Mouse (Mus musculus) lung, adult 18-20 months (tissue): Measurements from ENCODE around the gene Fcnb.
A peak's percentile ranks its signal among the peaks of the same experiment; 100 is the strongest.

Experiments
- DNase-seq, 2 experiments: peaks; one replicate each; pipeline ENCODE4 v3.0.0; 2022; ENCODE audit warnings: mixed read lengths in 2 of 2

Gene Fcnb

GRCm38 (mm10) chr2:28075616-28076187 is 9.0 kb downstream of the Fcnb start:
- no peak for DNase-seq

- DNase-seq = no peak
Measured at GRCm38 (mm10) chr2:28068537-28068878, 16.2 kb downstream of the Fcnb start.

- DNase-seq = no peak
Measured at GRCm38 (mm10) chr2:28067821-28068536, 16.7 kb downstream of the Fcnb start.

- DNase-seq = no peak
Measured at GRCm38 (mm10) chr2:28067175-28067574, 17.5 kb downstream of the Fcnb start.

GRCm38 (mm10) chr2:28066686-28067085 is 18.0 kb downstream of the Fcnb start:
- DNase-seq = no peak

GRCm38 (mm10) chr2:28065081-28065651 is 19.5 kb downstream of the Fcnb start:
- DNase-seq = no peak

- DNase-seq = no peak
Measured at GRCm38 (mm10) chr2:28064339-28065080, 20.2 kb downstream of the Fcnb start.

GRCm38 (mm10) chr2:28063711-28064338 is 20.9 kb downstream of the Fcnb start:
- DNase-seq = no peak

GRCm38 (mm10) chr2:28059922-28060321 is 24.8 kb downstream of the Fcnb start:
- DNase-seq = no peak

- no peak for DNase-seq
Measured at GRCm38 (mm10) chr2:28047092-28047491, 37.6 kb downstream of the Fcnb start.

GRCm38 (mm10) chr2:28046311-28046710 is 38.4 kb downstream of the Fcnb start:
- no peak for DNase-seq

GRCm38 (mm10) chr2:28044920-28045598 is 39.6 kb downstream of the Fcnb start:
- no peak for DNase-seq

- no peak for DNase-seq
Measured at GRCm38 (mm10) chr2:28040466-28040865, 44.2 kb downstream of the Fcnb start.

- no peak for DNase-seq
Measured at GRCm38 (mm10) chr2:28039647-28040325, 44.9 kb downstream of the Fcnb start.

GRCm38 (mm10) chr2:28038391-28039096 is 46.1 kb downstream of the Fcnb start:
- DNase-seq = no peak

- peak; percentile 54 to 64 for DNase-seq
Measured at GRCm38 (mm10) chr2:28037505-28038390, 46.9 kb downstream of the Fcnb start.

GRCm38 (mm10) chr2:28036788-28037187 is 47.9 kb downstream of the Fcnb start:
- no peak for DNase-seq

GRCm38 (mm10) chr2:28034011-28034710 is 50.5 kb downstream of the Fcnb start:
- DNase-seq = no peak

- no peak for DNase-seq
Measured at GRCm38 (mm10) chr2:28032469-28032868, 52.2 kb downstream of the Fcnb start.

GRCm38 (mm10) chr2:28031860-28032259 is 52.8 kb downstream of the Fcnb start:
- no peak for DNase-seq
